Mouse (Mus musculus) CH12F3 (cell line): Measurements from ENCODE around the gene Brd3.

Source experiments
- in situ Hi-C: fragments of 300-500 bp; cut with MboI; formaldehyde crosslinking; loops from 2 replicates; pipeline ENCODE4 v1.14.3; 2020; ENCODE audit warnings: low sequenced_read_pairs

Brd3 gene

DNA sequence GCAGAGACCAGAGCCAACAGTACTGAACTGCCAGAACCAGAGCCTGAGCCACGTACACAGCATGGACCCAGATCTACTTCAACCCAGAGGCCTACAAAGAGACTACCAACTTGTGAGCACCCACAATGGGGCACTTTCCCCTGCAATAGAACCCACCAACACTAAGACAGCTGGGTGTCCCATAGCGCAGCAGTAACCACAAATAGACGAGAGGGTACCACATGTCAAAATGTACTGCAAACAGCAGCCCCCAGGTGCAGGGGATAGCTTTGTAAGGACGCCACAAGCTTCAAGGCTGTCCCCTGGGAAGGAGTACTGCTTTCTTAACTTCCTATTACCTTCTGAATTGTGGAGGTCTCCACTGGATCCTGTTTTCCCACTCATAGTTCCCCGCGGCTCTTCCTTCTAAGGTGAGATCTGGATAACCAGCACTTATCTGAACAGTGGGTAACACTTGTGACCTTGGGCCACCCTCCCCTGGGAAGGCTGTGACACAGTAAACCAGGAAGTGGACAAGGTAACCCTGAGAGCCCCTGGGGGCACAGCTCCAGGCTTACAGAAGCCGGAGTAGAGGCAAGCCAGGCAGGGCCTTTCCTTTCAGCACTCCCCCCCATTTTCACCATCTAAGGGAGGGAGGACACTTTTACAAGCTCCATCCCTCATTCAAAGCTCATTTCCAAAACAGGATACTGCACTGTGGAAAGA lies 34.2 kb downstream of the Brd3 start:
- in situ Hi-C loops = no loop called here

DNA sequence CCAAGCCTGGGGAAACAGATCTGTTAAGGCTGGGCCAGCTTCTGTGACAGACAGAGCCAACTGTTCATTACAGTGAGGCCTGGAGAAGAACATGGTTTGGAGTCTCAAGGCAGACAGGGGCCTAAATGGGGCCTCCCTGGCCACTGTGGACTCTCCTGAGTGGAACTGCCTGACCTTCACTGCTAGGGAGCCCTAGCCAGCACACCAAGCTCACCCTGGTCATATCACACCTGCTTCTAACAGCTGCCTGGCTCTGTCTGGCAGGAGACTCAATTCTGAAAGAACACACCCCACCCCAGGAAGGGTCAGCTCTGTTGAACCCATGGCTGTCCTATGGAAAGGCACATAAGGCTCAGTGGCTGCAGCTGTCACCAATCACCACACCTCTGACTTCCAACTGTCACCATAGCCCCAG lies 36.3 kb downstream of the Brd3 start:
- in situ Hi-C loops = no loop called here

DNA sequence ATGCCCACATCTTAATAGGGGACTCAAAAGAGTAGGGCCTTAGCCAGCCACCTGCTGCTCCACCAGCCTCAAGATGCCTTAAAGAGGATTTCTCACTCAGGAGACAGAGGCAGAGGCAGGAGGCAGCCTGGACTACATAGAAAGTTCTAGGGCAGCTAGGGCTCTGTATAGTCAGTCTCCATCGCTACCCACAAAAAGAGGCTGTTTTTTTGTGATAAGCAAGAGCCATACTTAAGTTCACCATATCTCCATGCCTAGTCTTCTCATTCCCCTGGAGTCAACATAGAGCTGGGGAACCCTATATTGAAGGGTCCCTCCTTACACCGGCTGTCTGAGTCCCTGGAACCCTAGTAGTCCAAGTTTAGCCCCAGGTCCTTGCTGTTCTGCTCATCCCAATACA lies 36.9 kb downstream of the Brd3 start:
- in situ Hi-C loops = no loop called here

DNA sequence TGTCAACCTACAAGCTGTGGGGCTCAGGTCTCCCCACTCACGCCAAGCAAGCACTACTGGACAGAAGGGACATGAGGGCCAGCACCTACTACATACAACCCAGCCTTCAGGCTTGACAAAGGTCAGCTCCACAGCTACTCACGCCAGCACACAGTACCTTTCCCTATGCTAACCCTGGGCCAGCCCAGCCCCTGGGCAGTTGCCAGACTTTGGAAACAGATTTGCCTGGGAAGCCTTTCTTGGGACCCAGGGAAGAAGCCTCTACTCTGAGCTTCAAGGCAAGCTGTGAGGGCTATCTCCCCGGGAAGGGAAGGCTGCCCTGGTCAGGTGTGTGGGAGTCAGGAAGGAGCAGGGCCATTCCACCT lies 37.5 kb downstream of the Brd3 start:
- in situ Hi-C loops = no loop called here

DNA sequence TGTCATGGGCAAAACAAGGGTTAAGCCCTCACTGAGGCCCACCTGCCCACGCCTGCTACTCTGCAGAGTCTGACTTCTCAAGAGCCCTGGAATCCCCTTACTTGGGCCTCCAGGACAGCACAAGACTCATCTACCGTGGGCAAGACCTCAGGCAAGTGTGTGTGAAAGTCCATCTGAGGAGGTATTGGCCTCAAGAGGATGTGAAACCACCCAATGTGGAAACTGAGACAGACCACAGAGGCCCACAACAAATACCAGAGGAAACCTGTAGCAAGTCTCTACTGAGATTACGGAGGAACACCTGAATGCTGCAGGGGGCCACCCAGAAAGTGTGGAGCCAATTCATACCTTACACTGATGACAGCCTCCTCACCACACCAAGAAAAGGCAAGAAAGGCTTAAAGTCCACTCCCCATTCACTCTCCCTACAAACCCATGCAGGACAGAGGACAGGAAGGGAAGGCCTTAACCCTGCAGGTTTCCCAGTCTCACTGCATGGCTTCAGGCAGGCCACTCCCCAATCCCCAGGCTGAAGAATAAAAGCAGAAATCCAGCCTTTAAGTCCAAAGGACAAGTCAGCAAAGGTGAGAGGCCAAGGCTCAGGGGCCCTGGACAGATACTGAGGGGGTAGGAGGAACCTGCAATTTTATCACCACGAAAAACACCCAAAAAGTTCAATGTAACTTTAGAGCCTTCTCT lies 38.0 kb downstream of the Brd3 start:
- in situ Hi-C loops = no loop called here

DNA sequence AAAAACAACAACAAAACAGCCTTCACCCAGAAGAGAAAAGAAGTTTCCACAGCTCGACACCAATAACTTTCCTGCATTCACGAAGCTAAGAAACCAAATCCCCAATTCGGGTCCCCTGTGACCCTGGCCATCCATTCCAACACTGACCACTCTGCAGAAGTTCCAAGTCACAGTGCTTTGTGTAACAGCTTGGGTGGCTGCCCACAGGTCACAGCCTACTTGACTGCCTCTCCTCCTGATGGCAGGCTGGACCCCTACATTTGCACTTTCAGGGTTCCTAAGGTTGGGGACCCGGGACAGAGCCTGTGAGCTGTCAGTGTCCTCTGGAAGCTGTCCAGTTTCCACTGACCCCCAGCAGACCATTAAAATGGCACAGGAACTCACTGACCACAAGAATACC lies 44.6 kb downstream of the Brd3 start:
- in situ Hi-C loops = no loop called here

DNA sequence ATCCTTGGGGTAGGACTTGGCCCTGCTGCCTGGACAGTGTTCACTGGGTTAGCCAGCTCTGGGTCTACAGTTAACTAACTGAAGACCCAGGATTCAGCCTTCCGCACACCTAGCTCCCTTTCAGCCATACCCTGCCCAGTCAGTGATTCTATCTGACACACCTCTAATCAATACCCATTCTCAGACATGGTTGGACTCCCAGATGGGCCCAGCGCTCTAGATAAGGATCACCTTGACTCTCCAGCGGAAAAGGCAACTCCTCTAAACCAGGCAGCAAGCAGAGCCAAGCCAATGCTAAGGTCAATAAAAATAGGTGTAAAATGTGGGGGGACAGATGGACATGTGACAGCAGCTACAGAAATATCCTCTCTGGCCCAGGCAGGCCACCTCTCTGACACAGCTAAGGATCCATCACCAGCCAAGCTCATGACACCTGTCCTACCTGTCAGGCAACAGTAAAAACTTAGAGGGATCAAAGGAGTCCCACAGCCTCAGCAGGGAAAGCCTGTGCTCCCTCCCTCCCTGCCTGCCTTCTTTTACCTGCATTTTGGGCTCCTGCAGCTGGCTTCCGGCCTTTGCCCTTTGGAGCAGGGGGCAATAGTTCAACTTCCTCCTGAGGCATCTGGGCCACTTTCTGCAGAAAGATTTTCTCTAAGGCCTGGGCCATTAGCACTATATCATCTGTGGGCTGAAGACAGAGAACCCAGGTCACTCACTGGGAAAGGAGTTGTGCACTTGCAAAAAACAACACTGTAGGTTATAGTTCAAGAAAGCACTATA lies 45.4 kb downstream of the Brd3 start:
- in situ Hi-C loops = no loop called here

DNA sequence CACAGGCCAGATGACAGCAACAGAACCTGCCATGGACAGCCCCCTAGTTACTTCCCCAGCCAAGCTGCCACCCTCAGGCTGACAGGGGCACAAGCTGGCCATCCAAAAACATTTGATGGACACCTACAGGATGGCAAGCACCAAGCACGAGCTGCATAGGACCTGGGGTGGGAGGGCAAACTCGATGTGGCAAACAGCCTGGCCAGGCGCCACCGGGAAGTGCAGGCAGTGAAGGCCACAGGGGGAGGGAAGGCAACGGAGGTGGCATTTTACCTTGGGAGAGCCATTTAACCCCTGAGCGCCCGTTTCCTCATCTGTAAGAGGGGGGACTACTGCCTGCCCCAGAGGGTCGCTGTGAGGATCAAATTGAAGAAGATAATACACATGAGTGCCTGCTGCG lies 46.8 kb downstream of the Brd3 start:
- in situ Hi-C loops = no loop called here

DNA sequence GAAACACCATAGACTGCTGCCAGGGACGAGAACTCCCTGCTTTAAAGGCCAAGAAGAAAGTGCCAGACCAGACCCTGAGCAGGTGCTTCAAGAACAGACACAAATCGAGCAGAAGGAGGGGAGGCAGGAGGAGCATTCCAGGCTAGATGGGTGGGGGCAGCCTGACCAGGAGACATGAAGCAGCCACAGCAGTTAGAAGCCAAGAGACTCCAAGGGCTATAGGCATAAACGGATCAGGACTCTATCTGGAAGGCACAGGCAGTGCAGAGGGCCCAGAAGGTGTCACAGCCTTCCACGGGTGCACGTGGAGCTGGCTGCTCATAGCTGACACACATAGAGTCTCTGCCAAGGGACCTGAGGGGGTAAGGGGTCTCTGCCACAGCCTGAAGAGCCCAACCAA lies 47.3 kb downstream of the Brd3 start:
- in situ Hi-C loops = no loop called here

DNA sequence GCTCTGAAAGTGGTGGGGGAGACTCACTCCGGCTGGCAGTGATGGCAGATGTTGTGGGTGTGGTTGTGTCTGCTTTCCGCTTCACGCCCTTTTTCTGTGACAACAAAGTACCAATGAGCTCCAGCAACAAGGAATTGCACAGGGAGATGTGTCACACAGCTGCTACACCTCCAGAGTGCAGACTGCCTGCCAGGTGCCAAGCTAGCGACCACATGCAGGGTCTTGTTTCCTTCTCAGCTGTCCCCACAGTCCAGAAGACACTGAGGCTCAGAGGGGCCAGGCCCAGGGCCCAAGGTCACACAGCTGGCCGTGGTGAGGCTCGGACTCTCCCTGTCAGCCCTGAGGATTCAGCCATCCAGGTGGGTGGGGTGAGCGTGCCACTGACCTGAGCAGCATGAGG lies 47.7 kb downstream of the Brd3 start:
- in situ Hi-C loops = no loop called here

DNA sequence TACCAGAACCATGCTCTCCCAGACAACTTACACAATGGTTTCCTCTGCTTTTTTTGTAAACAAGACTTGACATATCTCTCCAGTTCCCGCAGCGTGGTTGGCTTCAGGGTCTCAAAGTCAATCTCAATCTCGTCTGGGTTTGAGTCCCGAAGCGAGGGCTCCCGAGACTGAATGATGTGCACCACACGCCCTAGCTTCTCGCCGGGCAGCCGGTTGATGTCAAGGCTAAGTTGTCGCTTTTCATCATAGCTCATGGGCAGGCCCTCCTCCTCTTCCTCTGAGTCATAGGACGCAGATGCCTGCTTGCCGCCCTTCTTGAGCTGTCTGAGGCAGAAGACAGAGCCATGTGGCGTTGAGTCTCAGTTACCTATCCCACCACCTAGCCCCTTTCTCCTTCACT lies 57.2 kb downstream of the Brd3 start:
- in situ Hi-C loops = no loop called here

DNA sequence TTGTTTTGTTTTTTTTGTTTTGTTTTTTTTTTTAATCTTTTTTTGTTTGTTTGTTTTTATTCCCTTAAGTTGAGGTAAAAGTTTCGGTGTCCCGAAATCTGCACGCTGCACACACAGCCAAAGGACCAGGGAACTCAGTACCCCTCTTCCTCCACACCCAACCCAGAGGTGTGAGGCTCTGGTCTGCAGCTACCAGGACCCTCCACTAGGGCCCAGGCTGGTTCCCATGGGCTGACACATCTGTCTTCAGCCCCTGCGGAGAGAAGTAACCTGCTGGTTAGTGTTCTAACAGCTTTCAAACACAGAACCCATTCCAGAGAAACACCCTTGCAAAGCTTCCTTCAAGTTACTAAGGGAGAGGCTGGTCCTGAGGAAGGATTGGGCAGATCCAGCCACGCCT lies 59.7 kb downstream of the Brd3 start:
- in situ Hi-C loops = no loop called here

DNA sequence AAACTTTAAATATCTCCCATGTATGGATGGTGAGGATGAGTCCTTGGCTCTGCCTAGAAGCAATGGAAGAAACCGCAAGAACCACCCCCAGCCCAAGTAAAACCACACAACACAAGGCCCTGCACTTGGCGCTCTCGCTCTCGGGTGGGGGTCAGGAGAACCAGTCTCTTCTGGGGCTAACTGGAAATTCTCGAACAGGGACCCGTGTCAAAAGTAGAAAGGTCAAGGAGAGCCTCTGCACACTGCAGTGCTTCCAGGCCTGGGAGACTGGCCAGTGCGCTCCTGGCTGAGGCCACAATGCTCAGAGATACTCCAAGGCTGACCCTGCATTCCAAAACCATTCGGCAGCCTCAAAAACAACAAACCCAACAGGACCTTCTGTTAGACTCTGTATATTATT lies 60.6 kb downstream of the Brd3 start:
- in situ Hi-C loops = no loop called here

DNA sequence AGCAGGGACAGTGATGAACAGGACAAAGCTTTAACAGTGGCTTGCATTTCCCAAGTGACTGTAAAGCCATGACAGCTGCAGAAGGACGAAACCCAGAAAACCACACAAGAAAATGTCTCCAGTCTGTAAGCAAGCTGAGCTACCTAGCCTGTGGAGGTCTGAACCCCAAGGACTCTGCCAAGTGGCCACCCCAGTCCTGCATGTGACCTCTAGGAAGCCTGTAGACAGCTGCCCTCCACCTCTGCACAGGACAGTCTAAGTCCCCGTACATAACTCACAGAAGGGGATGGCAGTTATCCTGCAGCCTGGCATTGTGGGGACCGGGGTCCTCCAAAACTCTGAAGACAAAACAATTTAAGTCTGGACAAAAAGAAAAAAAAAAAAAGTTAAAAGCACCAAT lies 61.6 kb downstream of the Brd3 start:
- in situ Hi-C loops = no loop called here

DNA sequence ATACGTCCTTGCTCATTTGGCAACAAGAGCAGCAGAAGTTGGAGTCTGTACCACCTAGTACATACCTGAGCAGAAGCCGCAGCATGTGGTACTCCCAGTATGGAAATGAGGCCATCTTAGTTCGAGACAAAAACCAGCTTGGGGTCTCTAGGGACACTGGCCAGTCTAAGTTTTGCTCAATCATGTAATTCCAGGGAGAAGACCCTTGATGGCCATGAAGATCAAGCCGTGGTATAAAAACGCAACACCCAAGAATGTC lies 64.1 kb downstream of the Brd3 start:
- in situ Hi-C loops = no loop called here

DNA sequence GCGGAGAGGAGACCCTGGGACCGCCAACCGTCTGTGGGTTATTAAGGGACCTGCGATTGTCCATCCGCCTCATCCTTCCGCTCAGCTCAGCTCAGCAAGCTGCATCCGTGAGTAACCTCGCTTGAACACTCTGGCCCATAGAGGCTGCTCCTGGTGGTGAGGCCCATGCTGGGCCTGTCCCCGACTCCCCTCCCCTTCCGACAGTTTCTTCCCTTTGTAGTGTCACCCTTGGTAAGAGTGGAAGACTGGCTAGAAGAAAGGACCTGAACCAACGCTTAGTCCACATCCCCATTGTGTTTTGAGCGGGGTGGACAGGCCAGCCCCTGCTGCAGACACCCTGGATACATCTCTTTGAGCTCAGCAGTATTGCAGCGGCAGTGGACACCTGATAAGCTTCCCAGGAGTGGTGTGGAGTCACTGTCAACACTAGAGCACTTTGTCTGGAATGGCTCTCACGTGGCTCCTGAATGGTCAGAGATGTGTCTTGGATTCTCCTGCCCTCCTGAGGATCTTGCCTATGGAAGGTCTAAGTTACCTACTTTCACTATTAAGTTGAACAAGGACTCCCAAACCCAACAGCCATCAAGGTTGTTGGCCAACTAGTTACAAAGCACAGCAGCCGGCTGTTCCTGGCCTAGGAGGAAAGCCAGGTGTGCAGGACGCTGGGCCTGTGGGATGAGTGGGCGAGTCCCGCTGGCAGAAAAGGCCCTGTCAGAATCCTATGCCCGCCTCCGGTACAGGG lies 64.6 kb downstream of the Brd3 start:
- in situ Hi-C loops = no loop called here

DNA sequence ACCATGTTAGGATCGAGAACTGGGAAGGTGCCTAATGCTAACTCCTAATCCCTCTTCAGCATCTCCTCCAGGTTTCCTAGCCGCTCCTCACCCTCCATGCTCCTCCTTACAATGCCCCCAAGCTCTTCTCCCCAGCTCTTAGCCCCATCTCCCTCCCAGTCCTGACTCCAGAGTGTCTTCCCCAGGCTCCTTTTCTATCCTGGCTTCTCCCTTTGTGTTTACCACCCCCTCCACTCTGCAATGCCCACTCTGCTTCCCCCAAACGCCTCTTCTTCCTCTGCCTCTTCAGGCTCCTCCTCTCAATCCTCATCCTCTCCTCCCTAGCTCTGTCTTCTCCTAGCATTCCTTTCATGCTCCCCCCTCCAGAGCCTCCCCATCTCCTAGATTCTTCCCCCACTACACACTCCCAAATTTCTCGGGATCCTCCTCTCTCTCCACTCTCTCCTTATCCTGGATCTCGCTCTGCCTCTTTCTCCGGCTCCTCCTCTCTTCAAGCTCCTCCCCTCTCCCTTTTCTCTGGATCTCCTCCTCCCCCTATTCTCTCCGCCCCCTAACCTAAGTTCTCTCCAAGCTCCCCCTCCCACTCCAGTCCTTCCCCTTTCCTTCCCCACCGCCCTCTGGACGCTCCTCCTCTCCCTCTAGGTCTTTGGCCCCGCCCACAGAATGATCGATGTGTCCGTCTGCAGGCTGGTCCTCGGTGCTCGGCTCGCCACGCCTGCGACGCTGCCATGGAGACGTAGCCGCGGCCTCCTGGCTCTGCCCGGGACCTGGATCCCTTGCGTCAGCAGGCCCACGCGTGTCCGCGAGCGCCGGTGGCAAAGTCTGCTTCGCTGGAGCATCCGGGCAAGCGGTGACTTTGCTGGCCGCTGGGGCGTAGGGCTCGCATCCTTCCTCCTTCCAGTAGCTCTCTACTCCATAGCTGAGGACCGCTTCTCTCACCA lies 65.4 kb downstream of the Brd3 start, which contains the start of gene Brd3os:
Gene Brd3os (plus strand): TSS at position 558 of the 941 bp plus-strand sequence.
- in situ Hi-C loops = no loop called here

DNA sequence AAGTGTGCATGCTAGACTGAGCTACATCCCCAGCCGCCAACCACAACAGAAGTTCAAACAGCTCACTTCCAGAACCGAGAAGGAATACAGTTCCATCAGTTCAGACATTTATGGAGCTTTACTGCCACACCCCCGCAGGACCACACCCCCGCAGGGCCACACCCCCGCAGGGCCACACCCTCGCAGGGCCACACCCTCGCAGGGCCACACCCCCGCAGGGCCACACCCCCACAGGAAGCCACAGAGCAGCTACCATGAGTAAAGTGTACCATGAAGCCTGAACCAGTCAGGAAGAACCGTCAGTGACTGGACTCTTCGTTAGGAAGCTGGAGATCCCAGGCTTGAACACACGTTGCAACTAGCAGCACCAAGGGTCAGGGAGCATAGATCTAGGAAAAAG lies 69.2 kb downstream of the Brd3 start:
- in situ Hi-C loops = no loop called here

DNA sequence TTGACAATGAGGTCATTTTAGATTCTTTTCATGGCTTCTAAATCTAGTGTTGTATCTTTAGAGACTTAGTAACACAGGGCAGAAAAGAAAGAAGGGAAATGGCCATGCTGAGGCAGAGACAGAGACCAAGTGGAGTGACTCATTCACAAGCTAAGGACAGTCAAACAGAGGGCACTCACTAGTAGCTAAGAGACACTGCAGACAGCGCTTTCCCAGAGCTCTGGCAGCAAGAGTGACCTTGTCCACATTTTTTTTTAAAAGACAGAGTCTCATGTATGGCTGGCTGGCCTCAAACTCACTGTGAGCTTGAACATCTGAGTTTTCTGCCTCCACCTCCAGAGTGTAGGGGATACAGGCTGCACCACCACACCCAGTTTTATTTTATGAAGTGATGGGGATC lies 69.6 kb downstream of the Brd3 start:
- in situ Hi-C loops = no loop called here

DNA sequence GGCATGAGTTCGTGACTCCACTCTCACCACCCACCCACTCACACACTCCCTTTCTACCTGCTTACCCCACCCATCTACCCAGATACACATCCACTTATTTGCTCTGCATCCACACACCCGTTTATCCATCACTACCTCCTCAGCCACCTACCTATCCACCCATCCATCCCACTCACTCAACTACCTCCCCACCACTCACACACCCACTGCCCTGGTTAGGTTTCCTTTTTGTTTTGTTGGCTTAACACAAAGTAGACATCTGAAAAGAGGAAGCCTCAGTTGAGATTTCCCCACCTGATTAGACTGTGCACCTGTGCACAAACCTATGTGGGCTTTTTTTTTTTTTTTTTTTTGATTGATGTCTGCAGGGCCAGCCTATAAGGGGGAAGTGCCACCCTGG lies 74.9 kb downstream of the Brd3 start:
- in situ Hi-C loops = no loop called here

DNA sequence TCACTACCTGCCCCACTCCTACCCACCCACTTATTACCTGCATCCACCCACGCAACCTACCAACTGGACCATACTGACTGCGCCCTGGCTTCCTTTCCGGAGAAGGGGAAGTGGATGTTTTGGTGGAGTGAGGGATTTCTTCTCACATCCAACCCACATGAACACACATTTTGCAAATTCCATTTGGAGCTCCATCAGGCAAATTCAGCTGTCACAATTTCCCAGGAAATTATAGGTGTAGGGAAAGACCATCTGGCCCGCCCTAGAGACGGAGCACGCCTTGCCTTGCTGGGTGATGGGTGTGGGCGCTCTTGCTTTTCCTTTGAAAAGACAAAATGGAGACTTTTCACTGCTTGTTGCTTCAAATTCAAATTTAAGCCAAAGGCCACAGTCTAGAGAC lies 76.8 kb downstream of the Brd3 start:
- in situ Hi-C loops = no loop called here
